Mouse (Mus musculus) ES-Bruce4 (cell line): ENCODE results near the gene Grcc10.

Source experiments
- CTCF ChIP-seq: IDR thresholded peaks from one replicate; pipeline ENCODE4 v1.8.1; 2011; ENCODE audit warnings: low read depth, low read length
- POLR2A ChIP-seq: IDR thresholded peaks from one replicate; pipeline ENCODE4 v1.8.1; 2011; ENCODE audit warnings: low read length; ENCODE audit not compliant: insufficient read depth

DNA sequence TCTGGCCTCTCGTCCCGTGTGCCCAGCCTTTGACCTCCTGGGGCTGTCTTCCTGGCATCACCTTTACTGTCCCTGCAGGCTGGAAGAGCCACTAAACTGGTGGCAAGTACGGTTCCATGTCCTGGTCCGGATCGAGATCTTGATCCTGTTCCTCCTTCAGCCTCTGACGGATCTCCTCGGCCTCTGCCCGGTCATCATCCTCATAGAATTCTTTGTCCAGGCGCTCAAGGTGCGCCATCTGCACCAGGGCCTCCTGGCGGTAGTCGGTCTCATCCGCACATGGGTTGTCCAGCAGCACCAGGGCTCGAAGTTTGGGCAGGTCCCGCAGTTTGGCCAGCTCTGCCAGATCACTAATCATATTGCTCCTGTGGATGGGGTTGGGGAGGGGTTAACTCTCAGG, 29.3 kb upstream of the Grcc10 start:
- no peak for TF ChIP-seq POLR2A
- TF ChIP-seq CTCF: no peak
